In the genomic region with DNA sequence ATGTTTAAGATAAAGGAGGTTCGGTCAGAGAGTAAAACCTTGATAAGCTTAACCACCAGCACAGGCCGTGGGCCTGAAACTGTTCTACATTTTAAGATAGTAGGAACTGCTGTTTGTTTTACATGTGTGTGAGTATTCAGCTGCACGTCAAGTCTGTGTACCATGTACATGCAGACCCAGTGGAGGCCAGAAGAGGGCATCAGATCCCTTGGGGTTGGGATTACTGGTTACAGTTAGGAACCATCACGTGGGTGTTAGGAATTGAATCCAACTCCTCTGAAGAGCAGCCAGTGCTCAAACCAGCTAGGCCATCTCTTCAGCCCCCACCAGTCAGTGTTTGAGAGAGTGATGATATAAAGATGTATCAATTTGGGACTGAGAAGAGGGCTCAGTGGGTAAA, we compare ENCODE assay signal across 8 mouse cellular contexts. TPM values are rescaled to one million over a fixed set of nuclear protein-coding genes. Genes with fewer than 3 reads are reported as not detected.
DNase-seq lines count a peak whose midpoint lies in the region; ATAC-seq and TF ChIP-seq lines count a peak whose summit lies in the region.

No protein-coding gene starts in this region.

- peaks cover 38% of the 10 kb centered on the region for H3K36me3 ChIP-seq in E14TG2a.4 (ENCODE audit: insufficient read depth, low read length)
- peaks cover 61% of the 10 kb centered on the region for H3K36me3 ChIP-seq in liver, embryonic 13.5 days

- H3K27me3 ChIP-seq in E14TG2a.4 (ENCODE audit: insufficient read depth, low read length), result no peaks in the 10 kb centered on the region
- no peaks in the 10 kb centered on the region for H3K27me3 ChIP-seq in liver, embryonic 13.5 days

- H3K27ac ChIP-seq in liver, embryonic 13.5 days, result no peak overlapping the region

- no peak overlapping the region for H3K4me3 ChIP-seq in E14TG2a.4 (replicated peaks; ENCODE audit: low read length)
- no peak overlapping the region for H3K4me3 ChIP-seq in liver, embryonic 13.5 days (replicated peaks)

- no peaks in the 10 kb centered on the region for H3K9me3 ChIP-seq in E14TG2a.4 (ENCODE audit: low read length)
- no peaks in the 10 kb centered on the region for H3K9me3 ChIP-seq in liver, embryonic 13.5 days (replicated peaks)

- DNase-seq in 416B (ENCODE audit: low read depth), result peak; percentile 67
- peak; percentile 42 for DNase-seq in c-Kit-positive CD71-positive TER-119-positive erythroid progenitor cells, embryonic 14.5 days (ENCODE audit: low spot score)
- DNase-seq in kidney, postnatal 10 days, result peak; percentile 84
- DNase-seq in liver, embryonic 13.5 days, result peak; percentile 38
- peak; percentile 68 to 71 for DNase-seq in right cerebral cortex, adult 2 months (ENCODE audit: low spot score in 2 of 2)
- peak; percentile 34 for DNase-seq in urinary bladder, adult 2 months (ENCODE audit: low spot score)

- no peak overlapping the region for H3K4me2 ChIP-seq in liver, embryonic 13.5 days

- no peak overlapping the region for H3K9ac ChIP-seq in liver, embryonic 13.5 days

- ATAC-seq in frontal cortex, adult (ENCODE audit: low TSS enrichment), result peak; percentile 82
- ATAC-seq in liver, embryonic 13.5 days (ENCODE audit: low read depth), result peak; percentile 65

- 27% methylated on average over 4 of the region's 4 CpGs for WGBS in liver, embryonic 13.5 days (ENCODE audit: insufficient replicate concordance)

- H3K4me1 ChIP-seq in E14TG2a.4 (replicated peaks; ENCODE audit: low read depth, low read length), result peaks cover 7% of the 10 kb centered on the region; the same call in 1 of the 2 replicates
- H3K4me1 ChIP-seq in liver, embryonic 13.5 days (replicated peaks), result peaks cover 19% of the 10 kb centered on the region

- peak; percentile 47 for TF ChIP-seq CTCF in E14TG2a.4 (conservative IDR thresholded peaks at IDR 0.05; ENCODE audit: low read length)

RNA-seq across cellular contexts. Expression of a gene that starts 24.3 kb away (rescaled TPM):
- polyA plus RNA-seq in liver, embryonic 13.5 days (2015; fragmentation: Nextera tagmentation; extraction: Ambion mirVana), result 4.1 and 4.5 TPM in 2 replicates
- polyA plus RNA-seq in urinary bladder, adult 2 months (2012; rRNA removed), result 48.2 and 51.2 TPM in 2 replicates

Comparison
In these comparisons a context has a peak if more than half of its experiments do, and no peak if none do; other contexts are left out.
1. DNase-seq: peak in every context shown above with its lines; median percentile 84 in kidney, postnatal 10 days; 70 in right cerebral cortex, adult 2 months; 67 in 416B; 42 in c-Kit-positive CD71-positive TER-119-positive erythroid progenitor cells, embryonic 14.5 days; 38 in liver, embryonic 13.5 days; 34 in urinary bladder, adult 2 months.